Mouse (Mus musculus) E14TG2a.4 (cell line): Measurements from ENCODE around the gene Spaar.

Experiments used
- CTCF ChIP-seq: conservative IDR thresholded peaks from 2 replicates; pipeline ENCODE4 v1.5.1; 2014; ENCODE audit warnings: low read length
- NANOG ChIP-seq: IDR thresholded peaks from 2 replicates; pipeline ENCODE4 v1.6.1; 2014; ENCODE audit warnings: borderline replicate concordance, low read length, mixed read lengths
- POU5F1 ChIP-seq: IDR thresholded peaks from 2 replicates; pipeline ENCODE4 v1.6.1; 2014; ENCODE audit warnings: low read length, borderline replicate concordance

- TF ChIP-seq CTCF (no peak), NANOG (no peak), POU5F1 (no peak)
These were observed 708 bp upstream of the Spaar start for GRCm38 (mm10) chr4:43729126-43729525.
